Mouse (Mus musculus) c-Kit-positive CD71-negative TER-119-negative erythroid progenitor cells, embryonic 14.5 days (primary cell): ENCODE measurements around the gene Camkmt.

ENCODE experiments used
- DNase-seq: peaks from one replicate; pipeline ENCODE4 v3.0.0-alpha.2; 2013; ENCODE audit warnings: low read depth

Gene Camkmt

DNA sequence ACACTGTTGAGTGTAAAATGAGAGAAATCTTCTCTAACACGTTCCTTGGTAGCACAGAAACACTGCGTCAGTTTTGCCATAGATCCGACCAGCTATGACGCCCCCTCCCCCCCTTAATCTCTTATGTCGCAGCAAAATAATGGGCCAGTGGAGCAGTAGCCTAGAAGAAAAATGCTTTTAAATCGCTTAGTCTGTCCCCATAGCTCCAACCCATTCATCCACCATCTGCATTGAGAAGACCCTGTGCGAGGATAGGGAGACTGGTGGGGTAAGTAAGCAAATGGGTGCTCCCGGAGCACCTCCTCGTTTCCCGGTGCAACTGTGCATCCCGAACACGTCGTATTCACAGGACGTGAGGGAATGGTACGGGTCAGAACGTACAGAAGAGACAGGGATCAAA, 731 bp upstream of the Camkmt start:
- no peak for DNase-seq

DNA sequence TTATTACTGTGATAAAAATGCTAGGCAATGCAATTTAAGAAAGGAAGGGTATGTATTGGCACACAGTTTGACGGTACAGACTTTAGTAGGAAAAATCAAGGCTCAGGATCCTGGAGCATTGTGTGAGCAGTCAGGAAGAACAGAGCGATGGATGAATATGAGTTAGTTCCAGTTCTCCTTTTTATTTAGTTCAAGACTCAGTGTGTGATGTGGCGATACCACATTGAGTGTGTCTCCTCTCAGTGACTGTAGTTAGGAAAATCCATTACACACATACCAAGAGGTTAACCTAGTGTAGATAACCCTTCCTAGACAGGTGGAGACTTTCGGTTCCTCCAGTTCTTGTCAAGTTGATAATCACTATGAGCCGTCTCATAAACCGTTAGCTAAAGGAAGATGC, 1.4 kb downstream of the Camkmt start:
- no peak for DNase-seq

DNA sequence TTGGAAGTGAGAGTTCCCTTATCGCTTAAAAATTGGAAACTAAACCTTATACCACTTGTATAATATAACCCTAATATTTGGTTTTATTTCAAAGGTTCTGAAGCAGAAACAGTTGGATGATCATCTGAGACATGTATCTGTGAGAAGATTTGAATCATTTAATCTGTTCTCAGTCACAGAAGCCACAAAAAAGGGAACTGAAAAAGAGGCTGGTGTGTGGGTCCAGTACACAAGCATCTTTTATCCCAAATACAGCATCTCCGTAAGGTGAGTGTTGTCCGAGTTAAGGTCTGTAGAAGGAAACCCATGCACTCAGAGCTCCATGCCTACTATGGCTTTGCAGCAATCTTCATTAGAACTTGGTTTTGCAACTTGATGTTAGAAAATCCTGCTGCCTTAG, 6.0 kb downstream of the Camkmt start:
- DNase-seq: no peak

DNA sequence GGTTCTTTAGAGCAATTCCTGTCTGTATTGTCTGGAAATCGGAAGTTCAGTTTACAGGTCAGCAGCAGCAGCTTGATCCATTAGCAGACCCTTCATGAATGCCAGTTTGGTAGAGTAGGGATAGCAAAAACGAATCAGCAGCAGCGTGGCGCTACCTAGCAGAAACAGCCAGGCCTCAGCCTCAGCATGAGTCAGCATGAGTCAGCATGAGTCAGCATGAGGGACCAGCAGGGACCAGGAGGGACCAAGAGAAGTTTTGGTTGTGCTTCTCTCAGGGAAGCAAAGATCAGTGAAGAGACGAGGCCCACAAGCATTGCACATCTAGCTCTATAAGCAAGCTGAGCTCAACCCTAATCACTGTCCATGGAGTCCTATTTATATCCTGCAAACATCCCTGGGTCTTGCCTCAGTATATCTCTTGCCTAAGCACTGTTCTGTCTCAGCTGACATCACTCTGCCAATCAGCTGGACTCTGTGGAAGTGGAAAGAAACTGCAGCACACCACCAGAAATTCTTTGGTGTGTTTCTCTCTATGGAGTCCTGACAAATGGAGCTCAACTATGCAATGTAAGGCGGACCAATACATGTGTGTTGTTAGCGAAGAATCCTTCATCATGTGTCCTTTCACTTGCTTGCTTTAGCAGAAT, 8.4 kb downstream of the Camkmt start:
- DNase-seq: no peak

DNA sequence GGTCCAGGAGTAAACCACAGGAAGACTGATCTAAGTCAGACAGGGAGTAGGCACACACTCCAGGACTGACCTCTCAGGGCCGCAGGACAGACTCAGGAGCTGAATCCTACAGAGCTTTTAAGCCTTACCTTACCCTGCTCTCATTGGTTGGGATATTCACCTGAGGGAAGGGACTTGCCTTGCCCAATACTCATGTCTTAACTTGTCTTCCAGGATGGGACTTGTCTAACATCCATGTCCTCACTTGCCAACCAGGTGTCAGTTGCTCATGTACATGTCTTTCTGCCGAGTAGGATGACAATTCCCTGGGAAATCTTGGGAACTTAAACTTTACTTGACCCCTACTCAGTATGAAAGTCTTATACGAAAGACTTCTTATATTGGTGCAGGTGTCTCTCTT, 9.9 kb downstream of the Camkmt start:
- DNase-seq: no peak

DNA sequence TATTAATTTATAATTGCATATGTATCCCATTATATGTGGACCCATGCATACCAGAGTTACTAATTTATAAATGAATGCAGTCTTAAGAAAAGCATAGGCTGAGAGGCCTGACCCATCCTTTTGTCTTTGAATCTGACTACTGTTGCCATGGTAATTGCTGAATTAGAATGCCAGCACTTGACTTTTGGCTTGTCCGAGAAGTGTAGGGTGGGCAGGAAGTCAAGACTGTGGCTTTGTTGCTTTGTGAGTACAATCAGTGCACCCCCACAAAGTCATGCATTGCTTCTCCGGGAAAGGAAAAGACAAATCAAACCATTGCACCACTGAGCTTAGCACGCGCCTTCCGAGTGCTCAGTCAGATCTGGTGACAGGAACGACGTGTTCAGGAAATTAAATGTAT, 11.4 kb downstream of the Camkmt start:
- DNase-seq: no peak

DNA sequence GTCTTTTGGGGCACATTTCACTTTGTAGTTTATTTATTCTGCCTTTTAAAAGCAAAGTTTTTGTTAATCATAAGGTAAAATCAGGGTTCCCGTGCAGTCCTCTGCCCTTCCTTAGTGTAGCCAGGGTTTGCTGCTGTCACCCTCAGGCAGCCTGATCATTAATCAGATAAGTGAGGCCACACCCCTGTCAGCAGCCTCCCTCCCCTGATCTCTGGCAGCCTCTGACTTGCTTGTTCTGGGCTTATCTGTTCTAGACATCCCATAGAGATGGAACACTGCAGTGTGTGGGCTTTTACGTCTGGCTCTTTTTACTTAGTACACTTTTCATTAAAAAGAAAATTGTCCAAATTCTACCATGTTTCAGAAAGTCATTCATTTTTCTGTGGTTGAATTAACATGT, 13.0 kb downstream of the Camkmt start:
- DNase-seq: no peak

DNA sequence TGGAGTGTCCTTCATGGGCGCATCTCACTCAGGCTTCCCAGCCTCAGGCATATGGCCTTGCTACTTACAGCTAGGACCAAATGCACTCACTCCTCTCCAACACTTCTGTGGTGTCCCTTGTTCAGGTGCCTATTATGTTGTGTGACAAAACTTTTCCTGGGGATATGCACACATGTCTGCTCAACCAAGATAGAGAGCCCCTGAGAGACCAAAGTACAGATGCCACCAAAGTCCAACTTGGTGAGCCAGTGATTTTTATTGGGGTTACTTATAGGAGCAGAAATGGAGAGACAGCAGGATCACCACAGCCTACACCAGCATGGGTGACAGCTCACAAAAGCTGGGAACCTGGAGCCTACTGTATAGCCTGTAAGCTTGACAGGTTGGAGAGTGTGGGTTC, 20.3 kb downstream of the Camkmt start:
- DNase-seq: no peak

DNA sequence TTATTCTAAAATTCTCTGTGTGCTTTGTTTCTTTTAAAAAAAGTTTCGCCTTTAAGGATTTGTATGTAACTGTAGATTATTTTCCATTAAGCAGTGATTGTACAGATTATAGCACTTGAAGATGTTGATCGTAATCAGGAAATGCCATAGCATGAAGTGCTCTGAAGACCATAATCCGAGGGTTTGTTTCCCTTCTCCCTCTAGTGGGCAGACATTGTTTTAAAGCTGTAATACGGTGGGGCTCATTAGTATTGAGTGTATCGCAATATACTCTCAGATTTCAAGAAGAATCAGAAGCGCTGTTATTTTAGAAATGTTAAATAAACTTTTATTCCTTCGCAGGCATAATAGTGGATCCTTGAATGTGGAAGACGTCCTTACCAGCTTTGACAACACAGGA, 23.1 kb downstream of the Camkmt start:
- DNase-seq: no peak

GRCm38 (mm10) chr17:85116643-85117042, 26.3 kb downstream of the Camkmt start:
- DNase-seq: peak; percentile 30

DNA sequence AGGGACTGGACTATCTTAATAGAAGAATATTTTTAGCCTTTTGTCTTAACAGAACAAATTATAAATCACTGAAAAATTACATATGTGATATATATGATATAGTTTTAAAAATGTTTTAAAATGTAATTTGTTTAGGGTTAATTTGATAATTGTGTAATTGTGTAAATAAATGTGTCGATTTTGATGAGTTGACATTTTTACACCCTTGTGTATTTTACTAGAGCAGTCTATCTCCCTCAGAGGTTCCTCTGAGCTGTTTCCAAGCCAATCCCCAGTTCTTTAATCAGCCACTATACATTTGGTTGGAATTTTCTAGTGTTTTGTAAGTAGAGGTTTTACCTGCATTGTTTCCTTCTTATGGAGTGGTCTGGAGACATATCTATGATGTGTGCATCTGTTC, 48.0 kb downstream of the Camkmt start:
- DNase-seq: no peak

DNA sequence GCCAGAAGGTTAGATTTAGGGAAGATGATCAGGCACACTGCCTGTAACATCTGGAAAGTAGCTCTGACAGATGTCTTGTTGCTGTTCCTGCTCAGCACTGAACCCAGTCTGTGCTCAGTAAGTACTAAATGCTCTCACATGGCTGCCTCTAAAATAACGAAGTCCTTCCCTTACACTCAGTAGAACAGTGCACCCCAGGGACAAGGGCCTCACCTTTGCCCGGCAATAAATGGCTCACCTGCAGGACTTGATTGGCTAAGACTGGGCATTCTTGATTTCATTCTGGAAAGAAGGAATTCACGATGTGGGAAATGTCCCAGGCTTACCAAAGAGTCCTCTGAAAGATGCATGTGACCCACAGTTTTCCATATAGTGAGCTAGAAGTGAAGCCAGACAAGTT, 51.3 kb downstream of the Camkmt start:
- no peak for DNase-seq

GRCm38 (mm10) chr17:85142495-85143111, 52.3 kb downstream of the Camkmt start:
- DNase-seq: no peak

GRCm38 (mm10) chr17:85144141-85144540, 53.8 kb downstream of the Camkmt start:
- no peak for DNase-seq

GRCm38 (mm10) chr17:85148348-85148747, 58.0 kb downstream of the Camkmt start:
- DNase-seq: no peak

DNA sequence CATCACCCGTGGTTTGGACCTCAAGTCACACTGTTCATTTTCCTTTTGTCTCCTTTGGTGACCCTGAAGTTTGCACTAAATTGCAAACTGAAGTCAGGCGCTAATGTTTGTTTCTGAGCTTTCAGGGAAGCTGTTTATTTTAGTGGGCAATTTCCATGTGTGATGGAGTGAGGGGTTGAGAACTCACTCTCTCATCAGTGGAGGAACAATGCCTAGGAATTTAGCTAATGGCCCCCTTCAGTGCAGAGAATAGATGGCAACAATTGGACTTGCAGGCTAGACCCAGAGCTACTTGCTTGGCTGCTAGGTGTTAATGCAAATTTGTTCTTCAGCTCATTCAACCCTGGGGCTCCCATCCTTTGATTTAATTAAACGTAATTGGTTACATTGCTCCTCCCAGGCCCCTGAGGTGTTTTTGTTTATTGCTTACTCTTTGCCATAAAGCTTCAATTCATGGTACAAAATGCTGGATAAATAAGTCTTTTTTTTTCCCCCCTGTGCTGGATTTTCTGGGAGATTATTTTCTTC, 58.9 kb downstream of the Camkmt start:
- no peak for DNase-seq

GRCm38 (mm10) chr17:85151264-85151663, 60.9 kb downstream of the Camkmt start:
- DNase-seq: no peak

DNA sequence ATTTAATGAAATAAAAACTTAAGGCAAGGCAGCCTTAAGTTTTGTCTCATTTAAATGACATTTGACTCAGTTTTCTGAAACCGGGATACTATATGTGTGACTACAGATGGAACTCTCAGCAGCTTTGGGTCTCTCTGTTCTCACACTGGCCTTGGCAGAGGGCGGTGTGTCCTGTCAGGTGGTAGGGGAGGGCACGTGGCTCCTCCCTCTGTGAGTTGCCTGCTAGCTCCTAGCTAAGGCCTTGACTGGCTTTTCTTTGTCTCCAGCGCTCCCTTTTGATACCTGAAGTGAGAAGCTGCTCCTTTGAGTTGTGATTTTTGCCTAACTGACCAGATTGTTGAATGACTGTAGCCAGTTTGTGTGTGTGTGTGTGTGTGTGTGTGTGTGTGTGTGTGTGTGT, 67.8 kb downstream of the Camkmt start:
- no peak for DNase-seq

- no peak for DNase-seq
Measured at GRCm38 (mm10) chr17:85159526-85159925, 69.2 kb downstream of the Camkmt start.

- DNase-seq: no peak
Measured at GRCm38 (mm10) chr17:85160786-85161185, 70.4 kb downstream of the Camkmt start.

GRCm38 (mm10) chr17:85162569-85163271, 72.4 kb downstream of the Camkmt start:
- no peak for DNase-seq

- DNase-seq: no peak
Measured at GRCm38 (mm10) chr17:85163272-85163610, 72.9 kb downstream of the Camkmt start.

GRCm38 (mm10) chr17:85168761-85169160, 78.4 kb downstream of the Camkmt start:
- DNase-seq: no peak
